Mouse (Mus musculus): ENCODE measurements around the gene Rbm44.
A peak's percentile ranks its signal among the peaks of the same experiment; 100 is the strongest.

Gene Rbm44

GRCm38 (mm10) chr1:91209785-91210184 is 64.9 kb downstream of the Rbm44 start:
- peak; percentile 88 to 92 for DNase-seq (ENCODE audit: low spot score in 2 of 2)

GRCm38 (mm10) chr1:91211099-91211498 is 66.2 kb downstream of the Rbm44 start:
- peak in 1 of 2 experiments; percentile 83 for DNase-seq (ENCODE audit: low spot score in 2 of 2)

- no peak for DNase-seq (ENCODE audit: low spot score in 2 of 2)
These were observed 66.7 kb downstream of the Rbm44 start for GRCm38 (mm10) chr1:91211591-91212008.

GRCm38 (mm10) chr1:91215264-91215663 is 70.4 kb downstream of the Rbm44 start:
- DNase-seq (ENCODE audit: low spot score in 2 of 2): no peak

GRCm38 (mm10) chr1:91215981-91216380 is 71.1 kb downstream of the Rbm44 start:
- no peak for DNase-seq (ENCODE audit: low spot score in 2 of 2)

- peak in 1 of 2 experiments; percentile 45 for DNase-seq (ENCODE audit: low spot score in 2 of 2)
These were observed 71.8 kb downstream of the Rbm44 start for GRCm38 (mm10) chr1:91216504-91217267.

- DNase-seq (ENCODE audit: low spot score in 2 of 2): no peak
These were observed 74.9 kb downstream of the Rbm44 start for GRCm38 (mm10) chr1:91219641-91220321.

- no peak for DNase-seq (ENCODE audit: low spot score in 2 of 2)
These were observed 75.4 kb downstream of the Rbm44 start for GRCm38 (mm10) chr1:91220322-91220672.

Data from frontal cortex, postnatal 36 days (tissue).